In genomic region chr8:35132281-35132680, GRCm38 (mm10) we compare ENCODE assay signal across 23 mouse cellular contexts.
DNase-seq lines count a peak whose midpoint lies in the region; ATAC-seq and TF ChIP-seq lines count a peak whose summit lies in the region.
"Had no signal": no experiment of that assay in that cellular context is flagged by ENCODE, and none has a peak within 500 bp of the region (broad histone marks: within the 10 kb centered on the region; RNA-seq: fewer than 3 reads in every experiment).

No protein-coding gene starts in this region.

- DNase-seq in heart, adult 11 months = peak; percentile 5
- no peak for DNase-seq in heart, adult 2 months
- DNase-seq in CH12.LX (ENCODE audit: extremely low read depth) (no peak), MEL (ENCODE audit: low read depth, low spot score) (no peak)
- DNase-seq: adrenal gland, adult 2 months; adrenal gland, postnatal 10 days; adrenal gland, postnatal 25 days; B cell, adult 2 months; cerebellum, adult 11 months; cerebellum, adult 18-20 months; cerebellum, adult 8-10 months; cerebellum, postnatal 10 days; cerebellum, postnatal 25 days had no signal

- no peak for TF ChIP-seq POLR2A in heart, adult 2 months (IDR thresholded peaks at IDR 0.05; ENCODE audit: insufficient read depth, low read depth, low read length)
- TF ChIP-seq POLR2A in CH12.LX (IDR thresholded peaks at IDR 0.05; ENCODE audit: low read depth, low read length) (no peak), MEL (IDR thresholded peaks at IDR 0.05; ENCODE audit: control insufficient read depth in 1 of 2, insufficient read depth in 1 of 2, low read depth in 1 of 2, low read length in 2 of 2, poor library complexity in 1 of 2) (no peak)

- H3K79me2 ChIP-seq in heart, adult 2 months (replicated peaks; ENCODE audit: control insufficient read depth, insufficient read depth, low read length) = no peaks in the 10 kb centered on the region
- H3K79me2 ChIP-seq in CH12.LX (replicated peaks; ENCODE audit: control insufficient read depth, extremely low read depth, insufficient read depth, poor library complexity, severe bottlenecking) (no peaks in the 10 kb centered on the region), MEL (ENCODE audit: control insufficient read depth, insufficient read depth, low read length, poor library complexity) (no peaks in the 10 kb centered on the region)

- H3K36me3 ChIP-seq in heart, adult 2 months (ENCODE audit: control insufficient read depth, insufficient read depth, low read length) = no peaks in the 10 kb centered on the region
- no peaks in the 10 kb centered on the region for H3K36me3 ChIP-seq in CH12.LX (replicated peaks in 1 of 2; ENCODE audit: control insufficient read depth in 1 of 2, insufficient read depth in 1 of 2, low read length in 1 of 2)
- H3K36me3 ChIP-seq in MEL (ENCODE audit: control insufficient read depth in 1 of 2, insufficient read depth in 2 of 2, low read length in 2 of 2) = no peaks in the 10 kb centered on the region
- H3K36me3 ChIP-seq in kidney, embryonic 14.5 days (ENCODE audit: control insufficient read depth, insufficient read depth, low read length) = no peaks in the 10 kb centered on the region
- H3K36me3 ChIP-seq: embryonic facial prominence, embryonic 10.5 days; embryonic facial prominence, embryonic 12.5 days; forebrain, embryonic 10.5 days; forebrain, embryonic 12.5 days; G1E had no signal

- intact Hi-C loops in heart, adult 2 months (cut with DNase I) = no loop called here

- TF ChIP-seq CTCF in heart, adult 2 months (IDR thresholded peaks at IDR 0.05) = no peak
- TF ChIP-seq CTCF in CH12.LX (conservative IDR thresholded peaks at IDR 0.05 in 1 of 2, IDR thresholded peaks at IDR 0.05 in 1 of 2; ENCODE audit: low read depth in 2 of 2, low read length in 2 of 2) (no peak), MEL (IDR thresholded peaks at IDR 0.05 in 2 of 3, conservative IDR thresholded peaks at IDR 0.05 in 1 of 3; ENCODE audit: control insufficient read depth in 1 of 3, insufficient read depth in 1 of 3, low read depth in 2 of 3, low read length in 3 of 3, poor library complexity in 1 of 3, severe bottlenecking in 1 of 3) (no peak)

- TF ChIP-seq RAD21 in CH12.LX (IDR thresholded peaks at IDR 0.05; ENCODE audit: low read depth, low read length) (no peak), MEL (IDR thresholded peaks at IDR 0.05; ENCODE audit: low read depth, low read length) (no peak)

- H3K4me1 ChIP-seq in heart, adult 2 months (ENCODE audit: control insufficient read depth, insufficient read depth, low read length) = no peaks in the 10 kb centered on the region
- H3K4me1 ChIP-seq in CH12.LX (ENCODE audit: control insufficient read depth in 1 of 2, insufficient read depth in 2 of 2) = peaks cover 6 to 14% of the 10 kb centered on the region in 2 experiments; a peak in 3 of 4 replicates
- H3K4me1 ChIP-seq in MEL (ENCODE audit: control insufficient read depth in 1 of 2, insufficient read depth in 2 of 2, low read length in 2 of 2) = no peaks in the 10 kb centered on the region
- no peaks in the 10 kb centered on the region for H3K4me1 ChIP-seq in kidney, embryonic 14.5 days (ENCODE audit: control insufficient read depth, insufficient read depth, low read length)
- H3K4me1 ChIP-seq: embryonic facial prominence, embryonic 10.5 days; embryonic facial prominence, embryonic 12.5 days; forebrain, embryonic 10.5 days had no signal

- no peak overlapping the region for H3K9ac ChIP-seq in heart, adult 2 months (ENCODE audit: low read depth, low read length)
- H3K9ac ChIP-seq in CH12.LX (ENCODE audit: insufficient read depth, low read depth) (no peak overlapping the region), MEL (ENCODE audit: control insufficient read depth, low read depth, low read length, poor library complexity, severe bottlenecking) (no peak overlapping the region)
- H3K9ac ChIP-seq in kidney, embryonic 14.5 days (ENCODE audit: low read depth, low read length) = no peak overlapping the region
- H3K9ac ChIP-seq: embryonic facial prominence, embryonic 12.5 days; forebrain, embryonic 12.5 days had no signal

- no peak overlapping the region for H3K27ac ChIP-seq in heart, adult 2 months
- H3K27ac ChIP-seq in CH12.LX (ENCODE audit: insufficient read depth, low read depth) (no peak overlapping the region), MEL (ENCODE audit: control insufficient read depth, low read depth, low read length) (no peak overlapping the region)
- H3K27ac ChIP-seq in kidney, embryonic 14.5 days (ENCODE audit: low read depth, low read length) = no peak overlapping the region
- H3K27ac ChIP-seq: embryonic facial prominence, embryonic 10.5 days; embryonic facial prominence, embryonic 12.5 days; forebrain, embryonic 10.5 days; forebrain, embryonic 12.5 days had no signal

- no peaks in the 10 kb centered on the region for H3K27me3 ChIP-seq in heart, adult 2 months (ENCODE audit: control insufficient read depth, insufficient read depth, low read length)
- H3K27me3 ChIP-seq in CH12.LX (replicated peaks) (no peaks in the 10 kb centered on the region), MEL (ENCODE audit: control insufficient read depth in 1 of 2, insufficient read depth in 2 of 2, low read length in 2 of 2) (no peaks in the 10 kb centered on the region)
- no peaks in the 10 kb centered on the region for H3K27me3 ChIP-seq in kidney, embryonic 14.5 days (ENCODE audit: control insufficient read depth, insufficient read depth, low read length)
- H3K27me3 ChIP-seq: embryonic facial prominence, embryonic 12.5 days; forebrain, embryonic 12.5 days had no signal

- no peak overlapping the region for H3K4me2 ChIP-seq in CH12.LX (ENCODE audit: insufficient read depth, low read depth, poor library complexity, severe bottlenecking)
- H3K4me2 ChIP-seq in kidney, embryonic 14.5 days (replicated peaks; ENCODE audit: low read depth, low read length) = no peak overlapping the region
- H3K4me2 ChIP-seq: embryonic facial prominence, embryonic 12.5 days; forebrain, embryonic 12.5 days had no signal

- dilution Hi-C loops in CH12.LX (cut with MboI; ENCODE audit: extremely low pct_ligation_motif_present, extremely low pct_unique_long_range_greater_than_20kb, low sequenced_read_pairs) = no loop called here

- WGBS in heart, adult 2 months = 82% methylated on average over 1 of the region's 1 CpGs
- WGBS in kidney, embryonic 14.5 days = 83% methylated on average over 1 of the region's 1 CpGs

- no peaks in the 10 kb centered on the region for H3K9me3 ChIP-seq in CH12.LX (replicated peaks; ENCODE audit: low read length)
- H3K9me3 ChIP-seq in MEL (replicated peaks; ENCODE audit: insufficient read depth, low read length) = no peaks in the 10 kb centered on the region
- H3K9me3 ChIP-seq in kidney, embryonic 14.5 days (ENCODE audit: control insufficient read depth, low read length) = no peaks in the 10 kb centered on the region
- H3K9me3 ChIP-seq: embryonic facial prominence, embryonic 10.5 days; embryonic facial prominence, embryonic 12.5 days; forebrain, embryonic 10.5 days; forebrain, embryonic 12.5 days had no signal

- in situ Hi-C loops in CH12.LX (cut with MboI; ENCODE audit: low pct_ligation_motif_present, low pct_unique_long_range_greater_than_20kb, low sequenced_read_pairs) = no loop called here

- TF ChIP-seq EP300 in heart, adult 2 months (IDR thresholded peaks at IDR 0.05; ENCODE audit: insufficient read depth, low read depth, low read length) = no peak
- no peak for TF ChIP-seq EP300 in CH12.LX (IDR thresholded peaks at IDR 0.05; ENCODE audit: low read length)
- no peak for TF ChIP-seq EP300 in MEL (IDR thresholded peaks at IDR 0.05; ENCODE audit: low read depth in 1 of 2, low read length in 2 of 2)

- no peak for ATAC-seq in kidney, embryonic 14.5 days (ENCODE audit: low FRiP score, low TSS enrichment)
- ATAC-seq: CD4-positive, CD25-positive, alpha-beta regulatory T cell, adult 4 months; forebrain, embryonic 14.5 days; forebrain, embryonic 16.5 days had no signal

- H3K4me3 ChIP-seq in heart, adult 2 months = no peak overlapping the region
- no peak overlapping the region for H3K4me3 ChIP-seq in CH12.LX (replicated peaks in 1 of 3; ENCODE audit: low read depth in 2 of 3, low read length in 2 of 3, poor library complexity in 1 of 3)
- no peak overlapping the region for H3K4me3 ChIP-seq in MEL (ENCODE audit: control insufficient read depth in 1 of 2, insufficient read depth in 1 of 2, low read depth in 2 of 2, low read length in 2 of 2)
- no peak overlapping the region for H3K4me3 ChIP-seq in kidney, embryonic 14.5 days (ENCODE audit: low read length)
- H3K4me3 ChIP-seq: embryonic facial prominence, embryonic 10.5 days; embryonic facial prominence, embryonic 12.5 days; erythroblast, embryonic 14.5 days; forebrain, embryonic 10.5 days; forebrain, embryonic 12.5 days had no signal

TF ChIP-seq in CH12.LX, 34 proteins besides CTCF, POLR2A, EP300 and RAD21:
- TF ChIP-seq CHD1 (IDR thresholded peaks at IDR 0.05; ENCODE audit: low read depth, low read length) (no peak), MAFK (IDR thresholded peaks at IDR 0.05; ENCODE audit: insufficient replicate concordance, low read length) (peak; percentile 95), JUN (IDR thresholded peaks at IDR 0.05; ENCODE audit: insufficient read depth, low read depth, low read length) (no peak), BHLHE40 (IDR thresholded peaks at IDR 0.05; ENCODE audit: low read depth, low read length) (no peak)
TF ChIP-seq in CH12.LX: peak in this region for 1.

TF ChIP-seq in MEL, 35 proteins besides CTCF, POLR2A, EP300 and RAD21:
- TF ChIP-seq MAFK (IDR thresholded peaks at IDR 0.05; ENCODE audit: borderline replicate concordance, low read depth, low read length) (peak; percentile 23; the same call in 1 of the 2 replicates), POLR2AphosphoS2 (IDR thresholded peaks at IDR 0.05; ENCODE audit: low read length) (no peak)
TF ChIP-seq in MEL: peak in this region for 1.
